Mouse (Mus musculus) naive thymus-derived CD4-positive, alpha-beta T cell, adult 2 months (primary cell): ENCODE measurements around the gene Twnk.
A peak's percentile ranks its signal among the peaks of the same experiment; 100 is the strongest.
"Not testable (repeated sequence)": the region's sequence is repeated elsewhere in the genome, so short reads cannot be mapped to it uniquely, and the experiment has no call there.

Experiments
- DNase-seq: peaks from one replicate; pipeline ENCODE4 v3.0.0-alpha.2; 2011; ENCODE audit warnings: low read depth

Gene Twnk

GRCm38 (mm10) chr19:45025937-45026568, 20.6 kb downstream of the Twnk start:
- DNase-seq = no peak

DNA sequence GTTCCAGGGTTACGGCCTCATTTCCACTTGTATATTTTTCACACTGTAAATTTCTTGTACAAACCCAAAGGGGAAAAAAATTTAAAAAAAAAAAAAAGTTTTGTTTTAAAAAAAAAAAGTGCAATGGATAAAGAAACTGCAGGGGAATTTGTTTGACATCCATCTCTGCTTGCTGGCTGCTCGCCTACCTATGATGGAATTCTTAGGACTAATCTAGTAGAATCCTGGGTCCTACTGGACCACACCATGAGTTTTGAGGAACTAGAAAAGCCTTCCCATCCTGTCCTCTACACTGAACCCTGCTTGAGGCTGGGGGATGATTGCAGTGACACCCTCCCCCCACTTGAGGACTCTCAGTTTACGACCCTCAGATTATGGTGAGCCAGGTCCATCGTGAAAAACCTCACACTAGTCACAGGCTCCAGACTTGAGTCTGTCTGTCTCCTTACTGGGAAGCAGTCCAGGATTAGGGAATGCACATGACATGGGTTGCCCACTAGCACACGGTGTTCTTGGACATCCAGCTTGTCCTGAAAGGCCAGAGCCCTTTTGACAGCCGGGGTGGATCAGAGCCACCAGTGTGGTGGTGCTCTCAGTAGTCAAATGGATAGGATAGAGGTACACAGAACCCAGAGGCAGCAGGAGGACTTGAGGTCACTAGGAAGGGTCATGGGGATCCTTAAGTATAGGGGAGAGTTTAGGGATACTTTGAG, 21.7 kb downstream of the Twnk start:
- DNase-seq = no peak

DNA sequence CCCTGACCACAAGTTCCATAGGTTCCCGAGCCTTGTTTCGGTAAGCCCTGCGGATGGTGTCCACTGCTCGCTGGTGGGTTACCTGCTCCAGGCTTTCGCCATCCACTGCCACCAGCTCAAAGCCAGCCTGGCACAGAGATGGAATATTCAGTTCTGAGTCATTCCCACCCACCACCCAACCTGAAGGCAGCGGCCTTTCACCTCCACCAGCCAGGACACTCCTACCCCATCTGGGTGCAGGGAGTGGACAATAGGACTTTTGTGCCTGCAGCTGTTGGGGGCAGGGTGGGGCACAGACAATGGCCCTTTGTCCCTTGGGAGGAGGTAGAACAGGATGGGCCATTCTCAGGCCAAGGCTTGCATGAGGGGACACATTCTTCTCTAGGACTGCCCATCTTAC, 22.4 kb downstream of the Twnk start:
- DNase-seq = no peak

DNA sequence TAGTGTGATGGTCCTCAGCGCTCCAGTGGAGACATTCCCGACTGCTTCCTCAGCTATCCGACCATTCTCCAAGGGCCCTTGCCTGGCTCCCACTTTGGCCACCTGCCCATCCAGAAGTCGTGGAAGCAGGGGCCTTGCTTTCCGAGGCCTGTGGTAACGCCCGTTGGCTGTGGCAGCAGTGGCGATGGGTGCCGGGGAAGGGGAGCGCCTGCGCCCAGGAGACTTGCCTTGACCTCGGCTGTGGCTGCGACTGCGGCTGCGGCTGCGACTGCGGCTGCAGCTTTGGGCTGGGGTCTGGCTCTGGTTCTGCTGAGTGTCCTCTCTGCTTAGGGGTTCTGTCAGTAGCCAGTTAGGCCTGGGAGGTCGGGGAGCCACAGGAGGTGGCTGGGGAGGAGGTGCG, 23.3 kb downstream of the Twnk start:
- no peak for DNase-seq

GRCm38 (mm10) chr19:45029571-45029970, 24.1 kb downstream of the Twnk start:
- DNase-seq = no peak

GRCm38 (mm10) chr19:45030111-45030510, 24.6 kb downstream of the Twnk start:
- peak; percentile 82 for DNase-seq

DNA sequence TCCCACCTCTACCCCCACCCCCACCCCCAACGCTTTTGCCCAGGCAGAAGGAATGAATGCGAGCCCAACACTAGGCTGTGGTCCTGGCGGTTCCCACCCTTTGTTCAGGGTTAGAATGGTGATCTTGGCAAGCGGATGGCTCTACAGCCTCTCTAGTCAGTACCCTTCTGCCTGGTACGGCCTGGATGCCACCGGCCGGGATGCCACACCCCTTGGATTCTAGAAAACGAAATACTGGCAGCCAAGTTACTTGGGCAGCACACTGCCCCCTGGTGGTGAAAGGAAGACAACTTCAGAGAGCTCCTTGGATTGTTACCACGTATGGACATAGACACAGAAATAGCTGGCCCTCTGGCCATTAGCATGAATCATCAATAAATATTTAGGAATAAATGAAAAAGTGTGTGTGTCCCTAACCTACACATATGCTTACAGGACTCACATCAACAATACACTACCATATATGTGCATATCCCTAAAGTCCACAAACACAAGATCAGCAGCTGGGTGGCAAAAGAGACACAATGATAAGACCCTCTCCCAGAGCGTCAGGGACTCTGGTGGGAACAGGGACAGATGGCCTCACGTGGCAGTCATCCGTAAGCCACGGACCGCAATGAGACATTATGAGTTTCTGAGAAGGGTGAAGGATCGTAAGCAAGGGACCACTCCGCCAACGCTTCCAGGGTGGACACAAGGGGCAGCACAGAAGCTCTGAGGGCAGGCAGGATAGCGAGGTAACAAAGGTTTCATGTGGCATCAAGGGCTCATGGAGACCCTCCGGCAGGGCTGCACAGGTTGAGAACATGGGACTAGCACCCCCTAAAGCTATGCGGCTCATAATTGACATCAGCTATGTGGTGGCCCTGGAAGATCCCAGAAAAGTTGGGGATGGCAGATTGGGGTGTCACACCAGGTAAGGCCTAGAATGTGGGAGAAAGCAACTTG, 25.6 kb downstream of the Twnk start:
- peak; percentile 90 for DNase-seq

DNA sequence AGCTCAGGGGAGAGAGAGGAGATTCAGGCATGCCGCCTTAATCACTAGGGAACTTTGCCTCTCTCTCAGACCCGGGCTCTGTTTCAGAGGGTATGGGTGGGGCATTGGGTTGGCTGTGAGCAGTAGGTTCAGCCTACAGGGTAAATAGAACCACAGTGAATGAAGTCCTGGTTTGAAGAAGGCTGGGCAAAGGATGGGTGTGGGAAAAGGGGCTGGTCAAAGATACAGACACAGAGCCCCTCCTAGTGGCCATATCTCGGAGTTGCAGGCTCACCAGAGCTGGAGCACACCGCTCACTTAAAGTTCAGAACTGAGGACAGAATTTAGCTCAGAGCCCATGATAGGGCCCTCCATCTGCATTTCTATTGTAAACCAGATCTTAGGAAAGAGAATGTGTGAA, 26.3 kb downstream of the Twnk start:
- DNase-seq = peak; percentile 83

DNA sequence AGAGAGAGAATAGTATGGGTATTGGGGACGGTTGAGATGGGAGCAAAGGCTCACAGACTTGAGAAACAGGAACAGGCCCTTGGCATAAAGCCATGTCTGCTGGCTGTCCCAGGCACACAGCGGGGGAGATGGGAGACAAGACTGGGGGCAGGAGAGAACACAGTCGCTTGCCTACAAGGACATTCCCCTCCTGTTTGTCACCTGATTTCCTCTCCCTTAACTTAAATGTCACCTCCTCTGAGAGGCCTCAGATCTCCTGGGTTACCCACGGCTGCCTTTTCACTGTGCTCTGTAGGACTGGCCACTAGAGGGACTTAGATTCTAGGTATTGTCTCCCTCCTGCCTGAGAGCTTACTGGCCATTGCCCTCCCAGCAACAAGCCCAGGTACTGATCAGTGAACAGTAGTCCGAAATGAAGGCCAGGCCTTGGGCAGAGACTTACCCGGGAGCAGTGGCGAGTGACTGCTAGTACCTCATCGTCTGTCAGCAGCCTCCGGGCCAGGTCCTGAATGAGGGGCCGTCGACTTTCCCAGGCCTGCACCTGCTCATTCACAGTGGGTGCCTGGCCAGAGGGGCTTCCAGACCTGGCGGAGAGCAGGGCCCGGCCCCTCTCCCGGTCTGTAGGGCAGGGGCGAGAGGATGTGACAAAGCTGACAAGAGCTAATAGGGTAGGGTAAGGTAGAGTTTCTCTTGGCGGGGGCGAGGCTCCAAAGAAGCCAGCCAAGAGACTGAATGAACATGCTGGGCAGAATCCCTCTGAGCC, 27.3 kb downstream of the Twnk start:
- DNase-seq = peak; percentile 54

- peak; percentile 62 for DNase-seq
These were observed 31.4 kb downstream of the Twnk start for GRCm38 (mm10) chr19:45036867-45037266.

- DNase-seq = not testable (repeated sequence)
These were observed 32.7 kb downstream of the Twnk start for GRCm38 (mm10) chr19:45038198-45038597.

DNA sequence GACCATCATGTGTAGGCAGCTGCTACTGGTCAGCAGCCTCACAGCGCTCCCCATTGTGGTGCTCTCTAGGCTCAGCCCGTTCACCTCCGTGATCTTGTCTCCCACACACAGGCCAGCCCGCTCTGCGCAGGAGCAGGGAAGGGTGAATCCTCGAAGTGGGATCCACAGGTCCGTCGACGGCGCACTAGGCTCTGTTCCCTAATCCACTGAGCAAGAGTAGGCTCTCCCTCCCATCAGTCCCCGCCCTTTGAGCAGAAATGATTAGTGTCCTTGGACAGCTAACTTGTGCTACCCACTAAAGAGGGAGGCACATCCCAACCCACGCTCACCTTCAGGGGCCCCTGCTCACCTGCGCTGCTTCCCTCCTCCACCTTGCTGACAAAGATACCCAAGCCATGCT, 34.8 kb downstream of the Twnk start:
- DNase-seq = no peak

DNA sequence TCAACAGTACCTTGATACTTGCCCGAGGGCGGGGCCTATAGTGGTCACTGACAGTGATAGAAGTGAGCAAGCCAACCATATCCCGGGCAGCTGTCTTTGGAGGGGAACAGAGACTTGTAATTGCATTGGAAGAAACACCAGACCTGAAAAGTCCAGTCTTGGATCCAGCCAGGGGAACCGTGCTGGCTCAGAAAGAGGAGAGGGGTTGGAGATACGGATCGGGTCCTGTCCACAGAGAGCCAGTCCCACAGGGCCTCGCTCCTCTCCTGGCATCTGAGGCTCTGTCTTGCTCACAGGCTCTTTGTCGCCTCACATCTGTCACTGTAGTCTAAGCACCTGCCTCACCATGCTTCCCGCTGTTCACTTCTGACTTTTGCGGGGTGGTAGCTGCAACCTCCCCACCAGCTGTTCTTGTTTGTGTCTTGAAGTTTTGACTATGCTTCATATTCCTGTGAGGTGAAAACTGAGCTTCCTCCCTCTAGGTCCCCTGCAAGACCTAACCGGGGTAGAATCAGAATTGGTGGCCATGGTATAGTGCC, 39.0 kb downstream of the Twnk start:
- no peak for DNase-seq

DNA sequence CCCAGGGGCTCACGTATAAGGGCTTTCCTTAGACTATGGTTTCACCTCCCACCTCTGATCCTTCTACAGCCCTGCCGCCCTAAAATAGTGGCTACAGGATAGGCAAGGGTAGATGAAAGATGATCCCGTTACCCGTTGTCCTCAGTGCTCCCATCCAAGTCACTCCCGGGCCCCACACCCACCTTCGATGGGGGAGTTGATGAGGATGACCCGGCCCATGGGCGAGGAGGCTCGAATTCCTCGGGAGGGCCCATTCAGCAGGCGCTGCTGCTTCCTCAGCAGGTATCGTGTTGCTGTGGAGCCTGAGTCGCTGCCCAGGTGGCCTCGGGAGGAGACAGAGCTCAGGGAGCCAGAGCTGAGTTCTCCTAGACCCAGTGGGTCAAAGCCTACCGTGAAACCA, 39.8 kb downstream of the Twnk start:
- DNase-seq = no peak

- no peak for DNase-seq
These were observed 40.2 kb downstream of the Twnk start, which contains the start of gene Pdzd7 for GRCm38 (mm10) chr19:45045651-45046050. Gene Pdzd7, minus strand, starts transcription at chr19:45045717.

GRCm38 (mm10) chr19:45046523-45047321, 41.3 kb downstream of the Twnk start:
- peak; percentile 85 for DNase-seq

GRCm38 (mm10) chr19:45047417-45047934, 42.0 kb downstream of the Twnk start, which contains the start of gene Sfxn3:
Gene Sfxn3, plus strand, starts transcription at chr19:45047503.
- DNase-seq = peak; percentile 95

GRCm38 (mm10) chr19:45047935-45048643, 42.6 kb downstream of the Twnk start:
- no peak for DNase-seq

DNA sequence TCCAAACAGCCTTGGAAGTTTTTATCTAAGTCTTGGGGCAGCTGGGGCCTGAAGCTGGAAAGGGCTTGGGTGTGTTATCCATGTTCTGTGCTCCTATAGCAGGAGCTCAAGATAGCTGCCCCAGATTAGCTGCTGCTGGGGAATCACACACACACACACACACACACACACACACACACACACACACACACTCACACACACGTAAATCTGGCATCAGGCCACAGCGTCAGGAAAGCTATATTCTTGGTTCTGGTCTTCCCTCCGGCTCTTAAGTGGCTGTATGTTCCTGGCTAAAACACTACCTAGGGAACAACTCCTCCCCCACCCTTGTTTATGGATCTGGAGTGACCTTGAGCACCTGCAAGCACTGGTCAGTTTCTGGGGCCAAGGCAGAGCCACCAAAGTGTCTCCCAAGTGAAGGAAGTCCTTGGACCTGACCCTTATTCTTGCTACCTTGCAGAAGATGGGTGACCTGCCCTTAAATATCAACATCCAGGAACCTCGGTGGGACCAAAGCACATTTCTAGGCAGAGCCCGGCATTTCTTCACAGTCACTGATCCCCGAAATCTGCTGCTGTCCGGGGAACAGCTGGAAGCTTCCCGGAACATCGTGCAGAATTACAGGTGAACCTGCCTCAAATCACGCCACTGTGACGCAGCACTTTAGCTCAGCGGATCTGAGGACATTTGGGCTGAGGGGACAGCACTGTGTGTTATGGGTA, 43.3 kb downstream of the Twnk start:
- DNase-seq = no peak
